Mouse (Mus musculus): Measurements from ENCODE around the gene Syn2.

The Syn2 gene

DNA sequence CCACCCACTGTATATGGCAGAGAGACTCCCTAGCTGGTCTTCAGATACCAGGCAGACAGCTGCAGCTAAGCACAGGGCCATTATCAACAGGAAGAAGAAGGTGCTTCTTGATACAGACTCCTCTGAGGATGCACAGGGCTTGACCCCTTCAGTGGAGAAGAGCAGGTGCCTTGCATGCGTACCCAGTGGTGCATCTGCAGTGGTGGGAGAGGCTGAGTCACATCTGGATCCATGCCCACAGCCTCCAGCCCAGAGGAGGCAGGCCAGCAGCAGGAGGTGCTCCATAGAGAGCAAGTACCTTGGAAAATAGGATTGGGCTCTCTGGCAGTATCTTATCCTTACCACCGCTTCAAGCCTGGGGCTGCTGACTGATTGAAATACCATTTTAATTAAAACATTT, 159.2 kb downstream of the Syn2 start:
- DNase-seq (ENCODE audit: low spot score), result no peak

DNA sequence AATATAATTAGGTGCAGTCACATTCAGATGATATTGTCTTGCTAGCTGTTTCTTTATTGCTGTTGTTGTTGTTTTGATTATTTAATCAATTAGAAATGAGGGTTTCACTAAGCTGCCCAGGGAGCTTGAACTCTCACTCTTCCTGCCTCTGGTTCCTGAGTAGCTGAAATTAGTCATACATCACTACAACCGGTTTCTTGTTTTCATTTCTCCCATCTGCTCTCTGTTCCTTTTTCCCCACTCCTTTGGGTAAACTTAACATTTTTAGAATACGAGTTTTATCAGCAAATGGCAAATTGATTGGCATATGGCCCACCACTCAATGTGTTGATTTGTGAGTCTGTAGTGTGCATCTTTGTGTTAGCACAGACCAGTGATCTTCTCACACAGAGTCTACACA, 172.4 kb downstream of the Syn2 start:
- DNase-seq (ENCODE audit: low spot score), result no peak

DNA sequence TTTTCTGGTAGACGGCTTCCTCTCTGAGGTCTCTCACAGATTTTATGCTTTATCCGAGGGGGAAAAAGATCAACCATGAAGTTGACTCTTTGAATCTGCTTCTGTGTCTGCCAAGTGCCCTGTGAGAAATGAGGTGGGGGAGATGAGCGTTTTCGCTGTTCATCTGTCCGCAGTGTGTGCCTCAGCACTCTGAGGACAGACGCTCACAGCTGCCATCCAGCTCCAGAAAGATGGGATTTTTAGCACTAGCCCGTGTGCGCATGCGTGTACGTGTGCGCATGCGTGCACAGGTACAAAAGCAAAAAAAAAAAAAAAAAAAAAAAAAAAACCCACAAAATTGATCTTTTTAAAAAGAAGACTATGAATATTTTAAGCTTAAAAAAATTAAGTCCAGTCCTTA, 178.1 kb downstream of the Syn2 start:
- DNase-seq (ENCODE audit: low spot score), result no peak

DNA sequence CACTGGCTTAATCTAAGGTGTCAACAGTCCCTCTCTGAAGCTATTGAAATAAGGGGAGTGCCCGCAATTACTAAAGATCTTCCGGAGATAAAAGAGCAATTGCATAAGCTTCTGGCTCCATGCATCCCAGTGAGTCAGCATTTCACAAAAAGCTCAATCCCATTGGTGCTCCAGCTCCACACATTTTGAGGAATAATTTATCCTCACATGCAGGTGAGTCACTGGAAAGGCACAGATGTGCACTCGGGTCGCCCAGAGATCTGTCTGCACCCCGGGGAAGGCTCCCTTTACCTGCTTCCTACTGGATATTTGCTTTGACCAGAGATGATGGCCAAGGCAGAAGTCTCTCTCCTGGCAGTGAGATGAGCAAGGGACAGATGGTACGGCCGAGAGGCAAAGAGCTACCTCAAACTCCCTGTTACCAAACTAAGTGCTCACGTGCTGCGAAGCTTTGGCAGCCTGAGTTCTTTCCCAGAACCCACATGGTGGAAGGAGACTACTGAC, 178.6 kb downstream of the Syn2 start:
- DNase-seq (ENCODE audit: low spot score), result no peak

DNA sequence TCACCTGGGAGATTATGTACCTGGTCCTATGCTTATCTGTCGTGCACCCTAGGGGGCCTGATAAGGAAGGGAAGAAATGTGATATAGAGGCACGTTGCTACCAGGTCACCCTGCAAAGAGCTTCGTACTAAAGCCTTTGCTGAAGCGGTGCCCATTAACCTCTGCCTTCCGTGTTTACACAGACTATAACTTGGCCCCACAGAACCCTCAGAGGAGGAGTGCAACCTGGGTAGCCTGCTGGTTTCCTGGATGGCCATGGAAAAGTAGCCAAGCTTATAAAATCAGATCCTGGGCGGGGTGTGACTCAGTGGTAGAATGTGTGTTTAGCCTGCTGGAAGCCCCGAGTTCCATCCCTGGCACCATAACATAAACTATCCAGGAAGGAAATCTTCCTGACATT, 179.2 kb downstream of the Syn2 start:
- DNase-seq (ENCODE audit: low spot score), result no peak

DNA sequence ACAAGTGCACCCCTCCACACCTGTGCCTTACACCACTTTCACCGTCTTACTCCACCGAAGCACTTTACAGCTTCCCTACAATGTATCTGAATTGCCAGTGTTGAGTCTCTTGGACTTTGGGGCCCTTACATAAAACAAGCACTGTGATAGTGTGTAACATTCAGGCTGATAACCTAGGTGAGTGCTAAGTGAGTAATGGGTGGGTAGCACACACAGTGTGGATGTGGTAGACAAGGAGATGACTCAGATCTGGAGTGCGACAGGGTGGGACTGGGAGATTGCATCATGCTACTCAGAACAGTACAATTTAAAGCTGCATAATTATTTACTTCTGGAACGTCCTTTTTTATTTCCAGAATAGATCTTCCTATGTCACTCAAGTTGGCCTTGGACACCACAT, 181.1 kb downstream of the Syn2 start:
- no peak for DNase-seq (ENCODE audit: low spot score)

DNA sequence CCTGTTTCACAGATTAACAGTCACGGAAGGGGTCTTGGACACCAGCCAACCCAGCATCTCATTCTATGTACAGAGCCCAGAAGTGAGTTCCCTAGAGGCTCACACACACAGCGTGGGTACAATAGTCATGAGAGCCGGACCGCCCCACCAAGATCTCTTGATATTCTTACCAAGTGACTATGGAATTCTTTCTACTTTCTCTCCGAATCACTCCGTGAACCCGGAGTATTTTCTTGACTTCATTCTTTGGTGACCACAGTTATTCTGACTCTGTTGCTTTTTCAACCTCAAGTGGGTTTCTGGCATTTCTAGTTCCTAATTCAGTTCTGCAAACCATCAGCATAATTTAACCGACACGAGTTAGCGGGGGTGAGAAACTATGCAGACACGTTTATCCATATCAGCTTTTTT, 182.1 kb downstream of the Syn2 start:
- DNase-seq (ENCODE audit: low spot score), result no peak

DNA sequence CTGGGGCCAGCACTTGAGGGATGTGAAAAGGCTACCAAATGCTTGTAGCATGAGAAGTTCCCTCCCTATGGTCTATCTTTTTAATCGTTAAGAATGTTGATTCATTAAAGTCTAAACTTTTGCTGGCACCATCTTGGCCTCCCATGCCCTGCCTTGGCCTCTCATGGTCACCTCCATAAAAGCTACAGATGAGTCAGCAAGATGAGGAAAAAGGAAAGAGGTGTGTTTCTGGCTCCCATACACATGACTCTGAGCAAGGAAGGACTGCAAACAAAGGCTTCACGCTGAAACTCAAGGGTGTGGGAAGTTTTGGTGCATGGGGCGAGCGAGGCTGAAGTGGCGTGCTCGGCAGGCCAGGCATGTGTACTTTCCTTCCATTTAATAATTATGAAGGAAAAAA, 184.1 kb downstream of the Syn2 start:
- no peak for DNase-seq (ENCODE audit: low spot score)

DNA sequence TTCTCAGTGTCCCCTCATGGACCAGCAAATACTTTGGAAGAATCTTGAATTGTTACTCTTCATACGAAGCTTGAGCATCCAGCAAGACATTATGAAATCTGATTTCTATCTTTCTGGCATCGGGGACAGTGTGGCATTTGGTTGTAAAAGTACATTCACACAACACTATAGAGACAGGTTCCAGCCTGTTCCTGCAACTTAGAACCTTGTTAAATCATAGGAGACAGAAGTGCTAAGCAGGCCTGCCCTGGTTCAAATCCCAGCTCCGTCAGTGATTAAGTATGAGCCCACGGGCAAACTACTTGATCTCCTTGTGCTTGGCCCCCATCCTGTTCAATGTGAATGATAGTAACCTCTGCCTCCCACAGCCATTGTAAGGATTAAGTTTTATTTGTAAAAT, 185.0 kb downstream of the Syn2 start:
- DNase-seq (ENCODE audit: low spot score), result no peak

DNA sequence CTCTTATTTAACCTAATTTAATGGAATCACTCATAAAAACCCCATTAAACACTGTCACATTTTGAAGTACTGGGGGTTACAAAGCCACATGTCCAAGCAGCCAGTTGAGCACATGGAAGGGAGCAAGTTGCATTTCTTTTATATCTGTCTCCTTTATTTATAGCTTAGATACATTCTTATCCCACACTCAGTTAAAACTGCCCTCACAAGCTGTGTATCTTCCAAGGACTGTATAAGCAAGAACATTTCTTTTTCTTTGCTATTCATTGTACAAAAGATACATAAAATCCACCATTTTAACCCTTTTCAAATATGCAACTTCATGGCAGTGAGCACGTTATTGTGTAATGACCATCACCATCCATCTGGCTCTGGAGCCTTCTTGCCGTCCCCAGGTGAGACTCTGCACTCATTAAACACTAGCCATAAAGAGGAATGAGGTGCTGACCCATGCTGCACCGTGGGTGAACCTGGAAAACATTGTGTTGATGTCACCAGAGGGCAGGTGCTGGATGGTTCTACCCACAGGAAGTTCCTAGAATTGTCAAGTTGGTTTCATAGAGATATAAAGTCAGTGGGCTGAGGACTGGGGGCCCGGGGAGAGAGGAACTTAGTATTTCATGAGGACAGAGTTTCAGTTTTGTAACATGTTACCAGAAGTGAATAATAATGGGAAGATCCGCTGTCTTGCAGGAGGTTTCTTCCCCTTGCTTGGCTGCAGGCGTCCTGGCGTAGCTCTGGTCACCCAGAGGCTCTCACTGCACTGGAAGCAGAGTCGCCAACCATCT, 186.4 kb downstream of the Syn2 start:
- DNase-seq (ENCODE audit: low spot score), result no peak

DNA sequence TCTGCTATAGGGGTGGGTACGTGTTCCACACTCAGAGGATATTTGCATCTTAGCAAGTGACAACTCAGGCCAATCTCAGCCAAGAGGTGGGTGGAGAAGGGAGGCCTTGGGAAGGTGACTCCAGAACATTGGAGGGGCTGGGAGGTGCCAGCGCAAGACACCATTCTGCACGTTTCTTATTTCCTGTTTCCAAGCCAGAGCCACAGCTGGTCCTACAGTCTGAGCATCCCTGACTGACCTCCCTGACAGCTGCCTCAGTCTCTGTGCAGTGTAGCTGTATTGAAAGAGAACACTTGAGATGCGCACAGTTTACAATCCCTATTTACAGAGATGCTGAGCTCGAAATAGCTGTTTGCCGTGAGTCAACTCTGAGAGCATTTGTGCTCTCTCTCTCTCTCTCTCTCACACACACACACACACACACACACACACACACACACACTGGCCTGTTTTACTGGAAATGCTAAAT, 187.2 kb downstream of the Syn2 start:
- DNase-seq (ENCODE audit: low spot score), result no peak

DNA sequence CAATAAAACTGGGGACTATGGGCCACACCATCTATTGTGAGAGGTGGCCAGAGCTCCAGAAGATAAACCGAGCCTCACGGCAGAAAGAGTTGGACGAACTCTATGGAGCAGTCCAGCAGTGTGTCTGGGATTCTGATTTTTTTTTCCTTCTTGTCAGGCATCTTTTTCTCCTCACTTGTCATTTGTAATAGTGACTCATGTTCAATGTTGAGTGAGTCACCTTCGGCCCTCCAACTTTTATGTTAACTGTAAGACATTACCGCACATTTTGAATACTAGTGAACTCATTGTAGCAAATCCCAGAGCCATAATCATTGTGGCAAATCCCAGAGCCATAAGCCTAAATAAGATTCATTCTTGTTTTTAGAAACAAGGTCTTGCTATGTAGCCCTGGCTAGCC, 188.3 kb downstream of the Syn2 start:
- DNase-seq (ENCODE audit: low spot score), result no peak

DNA sequence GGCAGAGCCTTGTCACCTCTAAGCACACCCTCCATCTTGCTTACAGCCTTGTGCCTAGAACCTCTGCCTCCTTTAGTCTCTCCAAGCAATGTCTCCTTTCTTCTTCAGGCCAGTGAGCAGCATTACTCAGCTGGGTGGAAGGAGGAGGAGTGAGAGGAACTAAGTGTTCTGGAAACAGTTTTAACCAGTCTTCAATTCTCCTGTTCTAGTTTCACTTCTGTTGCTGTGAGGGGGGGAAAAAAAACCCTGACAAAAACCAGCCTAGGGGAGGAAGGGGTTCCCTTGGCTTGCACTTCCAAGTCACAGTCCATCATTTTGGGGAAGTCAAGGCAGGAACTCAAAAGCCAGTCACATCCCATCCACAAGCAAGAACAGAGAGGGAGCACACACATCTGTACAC, 196.3 kb downstream of the Syn2 start:
- DNase-seq (ENCODE audit: low spot score), result no peak

Data from yolk sac, embryonic 10.5 days (tissue).